Mouse (Mus musculus) ZHBTc4 (cell line): ENCODE data around the gene Tbccd1.

Experiments used
- DNase-seq: peaks from one replicate; pipeline ENCODE4 v3.0.0-alpha.2; 2011; ENCODE audit warnings: low read depth, low spot score

The Tbccd1 gene

DNA sequence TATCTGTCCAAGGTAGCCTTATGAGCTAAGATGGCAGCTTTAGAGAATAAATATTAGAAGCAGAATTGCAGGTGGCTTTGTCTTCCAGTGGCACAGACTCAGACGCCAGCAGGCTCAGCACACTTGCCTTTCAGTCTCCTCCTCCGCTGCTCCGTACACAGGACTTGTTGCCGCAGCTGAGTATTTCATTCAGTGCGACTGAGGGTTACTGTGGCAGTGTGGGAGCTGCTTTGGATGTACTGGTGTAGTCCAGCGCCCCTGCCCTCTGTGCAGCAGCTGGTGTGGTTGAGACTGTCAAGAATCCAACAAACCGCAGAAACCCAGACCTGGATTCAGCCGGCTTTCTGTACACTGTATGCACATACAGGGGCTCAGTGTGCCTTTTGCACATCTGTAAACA is 14.9 kb upstream of the Tbccd1 start:
- no peak for DNase-seq

- DNase-seq: no peak
These were observed 696 bp downstream of the Tbccd1 start for GRCm38 (mm10) chr16:22856773-22857172.

DNA sequence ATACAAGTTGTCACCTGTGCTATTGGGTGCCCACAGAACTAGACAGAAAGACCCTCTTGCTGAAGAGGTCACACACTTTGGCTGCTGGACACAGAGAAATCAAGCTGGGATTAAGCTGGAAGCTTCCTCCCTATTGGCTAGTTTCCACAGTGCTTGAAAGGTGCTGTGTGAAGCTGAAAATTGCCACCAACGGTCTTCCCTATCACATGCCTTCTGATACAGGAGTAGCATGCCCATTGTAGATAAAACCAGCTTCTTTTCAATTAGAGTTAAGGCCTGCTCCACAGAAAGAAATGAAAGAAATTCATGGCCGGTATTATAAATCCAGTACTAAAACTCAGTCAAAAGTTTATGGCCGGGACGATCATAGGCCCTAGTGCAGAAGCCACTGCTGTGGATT is 4.8 kb downstream of the Tbccd1 start:
- no peak for DNase-seq

GRCm38 (mm10) chr16:22848331-22848730 is 9.1 kb downstream of the Tbccd1 start:
- no peak for DNase-seq

- no peak for DNase-seq
These were observed 9.8 kb downstream of the Tbccd1 start for GRCm38 (mm10) chr16:22847686-22848085.

GRCm38 (mm10) chr16:22845481-22845880 is 12.0 kb downstream of the Tbccd1 start:
- DNase-seq: no peak

GRCm38 (mm10) chr16:22844834-22845233 is 12.6 kb downstream of the Tbccd1 start:
- no peak for DNase-seq

DNA sequence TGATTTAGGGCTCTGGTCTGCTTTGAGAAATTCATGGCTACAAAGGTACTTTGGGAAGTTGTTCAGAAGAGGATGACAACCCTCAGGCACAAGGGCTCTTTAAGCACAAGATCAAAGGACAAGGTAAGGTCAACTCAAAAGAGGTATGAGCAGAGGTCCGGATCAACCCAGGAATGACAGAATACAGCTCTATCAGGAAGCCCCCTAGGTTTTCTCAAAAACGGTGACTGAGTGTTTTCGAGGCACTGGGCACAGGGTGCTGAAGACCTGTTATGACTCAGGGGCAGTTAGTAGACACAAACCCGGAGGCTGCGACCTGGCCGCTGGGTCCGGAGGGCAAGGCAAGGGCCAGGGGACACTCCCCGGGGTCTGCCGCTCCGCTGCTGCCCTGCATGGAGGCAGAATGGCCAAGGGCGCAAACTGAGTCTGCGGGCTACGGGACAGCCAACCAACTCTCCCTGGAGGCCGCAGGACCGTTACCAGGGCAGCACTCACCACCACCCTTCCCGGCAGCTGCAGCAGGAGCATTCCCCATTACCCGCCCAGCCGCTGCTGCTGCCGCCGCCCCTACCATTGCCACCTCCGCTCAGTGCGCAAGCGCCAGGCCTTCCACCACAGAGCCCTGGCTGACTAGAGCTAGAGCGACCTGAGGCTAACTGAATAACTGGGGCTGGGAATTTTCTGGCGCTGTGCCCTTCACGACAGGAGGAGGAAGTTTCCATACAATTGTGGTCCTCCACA is 13.2 kb downstream of the Tbccd1 start:
- peak; percentile 91 for DNase-seq

DNA sequence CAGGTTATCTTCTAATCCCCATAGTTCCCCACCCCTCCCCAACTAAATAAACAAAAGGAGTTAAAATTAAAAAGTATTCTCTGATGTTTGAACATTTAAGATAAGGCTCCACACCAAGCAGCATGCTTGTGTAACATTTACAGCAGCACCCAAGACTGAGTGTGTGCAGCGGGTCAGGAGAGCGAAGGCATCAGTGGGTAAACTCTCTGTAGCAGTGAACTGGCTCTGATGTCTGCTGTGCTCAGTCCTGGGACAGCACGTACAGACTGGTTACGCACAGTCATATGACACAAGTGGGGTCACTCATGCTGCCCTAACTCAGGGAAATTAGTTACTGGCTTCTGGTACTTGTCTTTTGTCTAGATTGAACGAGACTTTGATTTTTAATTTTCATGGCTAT is 14.6 kb downstream of the Tbccd1 start:
- no peak for DNase-seq

DNA sequence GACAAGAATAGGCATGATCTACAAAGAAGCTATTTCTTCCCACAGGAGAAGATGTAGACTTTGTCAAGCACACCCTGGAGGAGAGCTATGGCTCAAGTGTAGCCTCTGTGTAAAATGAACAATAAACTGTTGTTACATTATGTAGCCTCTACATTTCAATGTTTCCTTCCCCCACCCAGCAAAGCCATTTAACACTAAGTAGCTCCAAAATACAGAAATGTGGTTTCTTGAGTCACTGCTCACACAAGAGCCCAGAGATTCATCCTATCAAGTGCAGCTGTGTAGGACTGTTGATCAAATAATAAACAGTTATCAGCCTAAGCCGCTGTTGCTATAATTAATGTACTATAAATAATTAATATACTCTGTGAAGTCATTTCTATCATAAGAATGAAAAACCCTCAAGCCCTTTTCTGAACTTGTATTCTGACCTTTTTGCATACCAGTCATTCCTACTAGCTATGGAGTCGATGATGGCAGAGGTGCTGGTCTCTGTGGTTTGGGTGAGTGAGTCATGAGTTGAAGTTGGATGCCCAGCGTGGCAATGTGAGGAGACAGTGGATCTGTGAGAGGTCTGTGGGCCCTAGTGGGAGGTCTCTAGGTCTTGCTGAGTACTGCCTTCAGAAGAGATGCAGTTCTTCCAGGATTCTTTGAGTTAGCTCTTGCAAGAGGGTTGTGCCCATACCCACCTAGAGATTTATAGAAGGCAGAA is 18.2 kb downstream of the Tbccd1 start:
- no peak for DNase-seq

DNA sequence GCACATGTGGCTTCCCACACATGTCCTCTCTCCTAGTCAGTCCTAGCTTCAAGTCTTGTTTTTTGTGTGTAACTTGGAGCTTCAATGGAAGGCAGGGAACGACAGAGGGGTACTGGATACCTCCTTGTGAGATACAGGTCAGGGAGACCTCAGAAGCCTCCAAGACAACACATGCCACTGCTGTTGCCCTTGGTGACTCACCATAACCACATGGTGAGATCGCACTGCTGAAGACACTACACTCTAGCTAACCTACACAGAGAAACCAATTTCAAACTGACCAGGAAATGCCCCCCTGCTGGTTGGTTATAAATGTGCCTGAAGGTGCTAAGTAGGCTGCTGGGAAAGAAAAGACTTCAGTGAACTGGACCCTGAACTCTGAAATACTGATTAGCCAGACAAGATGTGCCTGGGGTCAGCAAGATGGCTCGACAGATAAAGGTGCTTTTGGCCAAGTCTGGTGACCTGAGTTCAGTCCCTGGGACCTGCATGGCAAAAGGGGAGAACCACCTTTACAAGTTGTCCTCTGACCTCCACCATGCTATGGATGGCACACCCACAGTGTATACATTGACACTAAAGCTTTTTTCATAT is 24.4 kb downstream of the Tbccd1 start:
- peak; percentile 6 for DNase-seq

DNA sequence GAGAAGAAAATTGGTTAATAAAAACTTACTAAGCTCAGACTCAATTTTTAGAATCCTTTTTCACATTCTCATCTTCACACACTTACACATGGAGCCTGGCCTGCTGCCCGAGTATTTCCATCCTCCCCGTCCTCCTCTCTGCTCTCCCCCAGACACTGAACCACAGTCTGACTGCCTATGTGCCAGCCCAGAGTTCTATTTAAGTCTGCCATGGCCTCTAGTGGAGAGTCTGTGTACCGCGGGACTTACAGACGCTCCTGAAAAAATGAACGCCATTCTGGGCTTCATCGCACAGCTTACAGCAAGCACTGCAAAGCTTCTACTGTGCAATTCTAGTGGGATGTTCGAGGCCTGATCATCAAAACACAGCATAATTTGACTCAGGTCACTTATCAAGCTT is 36.7 kb downstream of the Tbccd1 start:
- peak; percentile 57 for DNase-seq

GRCm38 (mm10) chr16:22811477-22811876 is 46.0 kb downstream of the Tbccd1 start, which contains the start of gene Crygs:
Gene Crygs, minus strand, starts transcription at chr16:22811577.
- no peak for DNase-seq

DNA sequence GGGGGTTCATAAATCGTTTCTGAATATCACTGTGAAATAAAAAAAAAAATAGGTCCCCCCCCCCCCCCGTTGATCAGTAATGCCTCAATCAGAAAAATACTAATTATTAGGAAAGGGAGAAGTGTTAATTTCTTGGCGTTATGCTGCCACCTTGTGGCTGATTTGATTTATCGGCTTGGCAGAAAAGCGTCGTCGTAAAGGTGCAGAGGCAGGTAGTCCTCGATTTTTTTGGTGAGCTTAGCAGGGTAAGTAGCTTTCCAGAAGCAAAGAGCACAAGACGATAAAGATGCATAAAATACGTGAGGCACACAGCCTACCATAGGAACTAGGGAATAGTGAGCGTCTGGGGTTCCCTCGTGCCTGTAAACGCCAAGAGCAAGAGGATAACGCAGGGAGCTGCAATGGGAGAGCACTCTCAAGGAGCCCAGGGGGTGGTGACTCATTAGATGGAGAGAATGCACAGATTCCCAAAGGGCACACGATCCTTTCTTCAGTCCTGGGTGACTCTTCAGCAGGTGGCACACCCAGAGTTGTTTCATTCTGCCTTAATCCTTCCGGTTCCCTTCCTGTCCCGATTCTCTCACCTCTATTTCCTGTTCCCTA is 49.9 kb downstream of the Tbccd1 start:
- peak; percentile 63 for DNase-seq

DNA sequence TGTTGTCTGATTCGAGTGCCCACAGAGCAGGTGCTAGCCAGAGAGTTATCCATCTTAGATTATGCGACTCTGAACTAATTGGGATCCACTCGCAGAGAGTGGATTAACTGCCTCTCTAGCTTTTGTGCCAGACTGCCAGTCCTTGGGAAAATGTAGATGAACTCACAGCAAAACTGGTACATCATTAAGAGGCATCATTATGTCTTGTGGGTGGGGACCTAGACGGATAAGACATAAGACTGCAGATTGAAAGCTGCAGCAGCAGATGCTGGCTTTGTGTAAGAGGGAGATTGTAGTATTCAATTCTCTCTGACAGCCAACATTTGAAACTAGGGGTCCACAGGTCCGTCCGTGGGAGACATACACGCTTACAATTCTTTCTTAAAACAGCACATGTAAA is 54.7 kb downstream of the Tbccd1 start:
- DNase-seq: no peak

- peak; percentile 56 for DNase-seq
These were observed 56.7 kb downstream of the Tbccd1 start for GRCm38 (mm10) chr16:22800849-22801109.

DNA sequence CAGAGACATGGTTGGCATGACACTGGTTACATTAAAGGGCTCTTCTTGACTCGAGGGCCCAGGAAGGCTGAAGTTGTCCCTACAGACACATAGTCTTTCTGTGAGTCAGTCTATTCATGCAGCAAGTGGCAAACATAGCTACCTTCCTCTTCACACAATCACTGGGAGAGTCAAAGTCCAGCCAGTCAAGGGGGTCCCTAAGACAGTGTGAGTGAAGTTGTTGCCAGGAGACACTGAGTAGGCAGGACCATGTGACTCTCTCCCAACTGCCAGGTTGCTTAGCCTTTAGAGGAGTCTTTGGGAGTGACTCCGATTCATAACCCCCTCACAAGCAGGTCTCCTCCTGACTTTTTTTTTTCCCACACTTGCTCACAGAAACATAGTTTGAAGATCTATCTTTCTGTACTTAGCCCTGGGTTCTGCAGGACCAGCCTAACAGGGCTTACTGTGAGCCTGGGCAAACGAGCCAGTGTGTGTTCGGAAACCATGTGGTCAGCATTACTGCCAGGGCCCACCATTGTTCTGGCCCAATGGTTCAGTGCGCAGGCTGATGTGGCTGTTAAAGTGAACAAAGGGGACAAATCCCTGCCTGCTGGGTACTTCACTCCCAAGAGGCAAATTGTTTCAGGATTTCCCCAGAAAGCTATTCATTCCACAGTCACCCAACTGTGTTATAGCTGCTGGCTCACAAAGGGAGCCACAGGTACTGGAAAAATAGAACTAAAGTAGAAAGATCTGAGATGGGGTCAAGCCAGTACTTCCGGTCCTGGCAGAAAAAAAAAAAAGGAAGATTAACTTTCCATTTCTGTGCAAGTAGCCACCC is 57.2 kb downstream of the Tbccd1 start:
- DNase-seq: peak; percentile 85

GRCm38 (mm10) chr16:22798520-22798919 is 58.9 kb downstream of the Tbccd1 start:
- DNase-seq: no peak

DNA sequence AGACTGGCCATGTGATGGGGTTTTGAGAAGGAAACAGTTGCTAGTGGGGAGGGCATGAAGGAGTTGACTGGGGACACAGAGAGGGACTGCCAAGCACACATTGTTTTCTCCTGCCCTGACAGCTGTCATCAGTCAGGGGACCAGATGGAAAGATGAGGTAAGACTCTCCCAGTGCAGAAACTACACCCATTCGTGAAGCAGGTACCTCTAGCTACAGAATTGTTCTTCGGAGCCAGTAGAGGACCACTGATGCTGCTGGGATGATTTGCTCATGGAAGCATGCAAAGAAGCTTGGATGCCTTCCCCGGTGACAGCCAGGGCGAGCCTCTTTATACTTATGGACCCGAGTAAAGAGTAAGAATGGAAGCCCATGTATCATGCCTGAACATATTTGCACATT is 59.9 kb downstream of the Tbccd1 start:
- no peak for DNase-seq

GRCm38 (mm10) chr16:22795497-22795896 is 62.0 kb downstream of the Tbccd1 start:
- peak; percentile 23 for DNase-seq

DNA sequence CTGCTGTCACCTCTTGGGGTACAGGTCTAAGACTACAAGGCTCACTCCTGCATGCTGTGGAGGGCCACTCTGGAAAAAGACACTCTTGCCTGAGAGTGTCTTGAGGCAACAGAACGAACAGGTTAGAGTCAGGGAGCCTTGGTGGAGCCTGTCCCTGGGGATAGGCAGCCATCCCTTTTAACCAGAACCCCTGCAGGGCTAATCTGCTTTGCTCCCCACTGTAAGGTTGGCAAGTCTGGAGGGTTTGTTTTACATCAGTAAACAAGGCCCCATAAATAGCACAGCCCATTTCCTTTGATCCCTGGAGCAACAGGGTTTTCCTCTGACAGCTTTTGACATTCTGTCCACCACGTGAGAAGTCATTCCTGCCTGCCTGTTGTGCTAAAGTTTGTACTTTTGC is 66.2 kb downstream of the Tbccd1 start:
- peak; percentile 18 for DNase-seq

DNA sequence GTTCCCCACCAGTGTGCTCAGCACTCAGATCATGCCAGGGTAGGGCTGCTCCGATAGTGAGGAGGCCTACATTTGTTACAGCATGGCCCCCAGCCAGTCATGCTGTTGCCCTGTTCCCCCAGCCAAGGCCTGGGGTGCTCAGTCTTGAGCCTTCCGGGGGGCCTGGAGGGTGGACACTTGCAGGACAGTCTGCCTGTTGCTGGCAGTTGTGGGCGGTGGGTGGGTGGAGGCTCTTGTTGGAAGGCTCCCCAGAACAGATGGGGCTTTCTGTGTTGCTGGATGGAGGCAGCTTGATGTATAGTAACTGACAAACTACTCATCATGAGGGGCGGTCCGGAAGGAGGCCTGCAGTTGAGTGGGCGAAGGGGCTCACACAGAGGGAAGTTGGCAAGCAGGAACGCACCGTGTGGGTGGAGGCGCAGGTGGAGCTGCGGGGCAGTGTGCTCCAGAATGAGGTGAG is 67.5 kb downstream of the Tbccd1 start:
- DNase-seq: no peak
